Mouse (Mus musculus) lung, adult 2 months (tissue): ENCODE results near the gene Degs2. TPM values are rescaled to one million over a fixed set of nuclear protein-coding genes. Genes with fewer than 3 reads are reported as not detected.

ENCODE experiments used
- DNase-seq: peaks from one replicate; pipeline ENCODE4 v3.0.0; 2022
- H3K4me1 ChIP-seq: fragments of 200-500 bp; 2 replicates; pipeline ENCODE4 v1.6.1; 2011; ENCODE audit warnings: low read length; ENCODE audit not compliant: control insufficient read depth, insufficient read depth
- H3K4me3 ChIP-seq: fragments of 200-500 bp; replicated peaks from 2 replicates; pipeline ENCODE3; 2011; ENCODE audit warnings: low read depth, mild to moderate bottlenecking, control low read depth, low read length; ENCODE audit errors: extremely low read depth
- CTCF ChIP-seq: fragments of 200-500 bp; IDR thresholded peaks from 2 replicates; pipeline ENCODE4 v1.5.1; 2011; ENCODE audit warnings: mild to moderate bottlenecking, low read length, control low read depth; ENCODE audit not compliant: insufficient read depth
- POLR2A ChIP-seq: fragments of 200-500 bp; IDR thresholded peaks from 2 replicates; pipeline ENCODE4 v1.6.1; 2011; ENCODE audit warnings: low read depth, mild to moderate bottlenecking, control low read depth, low read length, borderline replicate concordance; ENCODE audit errors: extremely low read depth
- WGBS: fragments of 180-500 bp; shearing (Covaris S2); methylation state at CpG from one replicate; pipeline ENCODE4 v1.1.7; 2018; 5-methylcytosine and 5-hydroxymethylcytosine counted together
- polyA plus RNA-seq: library from polyadenylated mRNA; depleted of rRNA; stranded (reverse); fragments of >200 nt; gene quantifications from 2 replicates; pipeline ENCODE4 v1.2.3, GENCODE M21; 2012; rRNA removed

Degs2 gene
- polyA plus RNA-seq, 1 experiment: 5.3 TPM

DNA sequence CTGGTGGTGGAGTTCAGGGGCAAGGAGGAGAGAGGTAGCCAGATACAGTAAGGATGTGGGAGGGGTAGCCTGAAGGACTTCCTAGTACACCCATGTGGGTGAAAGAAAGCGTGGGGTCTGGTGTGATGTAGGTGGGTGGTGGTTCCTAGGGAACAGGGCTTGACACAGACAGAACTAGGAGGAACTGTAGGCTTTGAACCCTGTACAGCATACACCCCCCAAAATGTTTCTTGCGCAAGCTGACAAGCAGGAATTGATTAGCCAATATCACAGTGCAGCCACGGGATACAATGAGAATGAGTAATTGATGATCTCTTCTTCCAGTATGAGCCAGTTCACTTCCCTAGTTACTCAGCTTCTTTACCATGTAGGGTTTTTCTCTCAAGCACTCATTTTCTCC lies 63.0 kb downstream of the Degs2 start:
- TF ChIP-seq CTCF (no peak), POLR2A (no peak)
- 76% methylated on average over 3 of the region's 3 CpGs for WGBS
- H3K4me1 ChIP-seq: 0 out of 2 replicates have a peak, but pooled peaks cover 2% of the 10 kb centered on the region
- H3K4me3 ChIP-seq: no peak overlapping the region
- no peak for DNase-seq

DNA sequence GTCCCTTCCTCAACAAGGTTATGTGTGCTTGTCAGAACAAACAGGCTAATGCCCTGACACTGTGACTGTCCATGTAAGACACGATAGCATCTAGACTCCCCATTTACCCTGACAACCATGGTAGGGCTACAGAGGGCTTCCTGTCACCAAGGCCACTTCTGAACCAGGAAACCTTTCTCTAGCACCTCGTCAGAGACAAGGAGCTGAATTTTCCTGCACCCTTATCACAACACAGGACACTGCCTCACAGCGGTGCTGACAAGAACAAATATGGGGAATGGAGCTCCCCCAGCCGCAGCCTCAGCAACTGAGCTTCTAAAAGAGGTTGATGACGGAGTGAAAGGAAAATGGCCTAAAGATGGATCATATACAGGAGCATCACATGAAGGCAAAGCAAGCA lies 64.7 kb downstream of the Degs2 start:
- Histone ChIP-seq H3K4me3 (no peak overlapping the region), H3K4me1 (0 out of 2 replicates have a peak, but pooled peaks cover 2% of the 10 kb centered on the region)
- TF ChIP-seq CTCF: no peak
- TF ChIP-seq POLR2A: no peak
- WGBS: 58% methylated on average over 5 of the region's 5 CpGs
- DNase-seq: no peak

DNA sequence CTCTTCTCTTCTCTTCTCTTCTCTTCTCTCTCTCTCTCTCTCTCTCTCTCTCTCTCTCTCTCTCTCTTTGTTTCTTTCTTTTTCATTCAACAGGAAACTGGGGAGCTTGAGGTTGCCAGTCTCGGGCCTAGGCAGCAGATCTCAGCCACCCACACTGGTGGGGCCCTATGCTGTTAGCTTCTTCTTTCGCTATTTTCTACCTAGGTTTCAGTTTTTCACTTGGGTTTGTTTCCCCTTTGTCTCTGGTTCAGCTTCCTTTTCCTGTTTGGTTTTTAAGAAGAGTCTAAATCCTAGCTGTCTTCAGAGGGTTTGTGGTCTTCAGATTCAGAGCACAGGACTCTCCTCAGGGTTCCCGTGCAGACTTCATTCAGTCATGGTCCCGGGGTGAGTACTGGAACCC lies 66.6 kb downstream of the Degs2 start:
- no peak for TF ChIP-seq POLR2A
- no peak for TF ChIP-seq CTCF
- Histone ChIP-seq H3K4me3 (peak overlapping the region; percentile 36), H3K4me1 (peaks cover 7% of the 10 kb centered on the region)
- 69% methylated on average over 4 of the region's 4 CpGs for WGBS
- no peak for DNase-seq

DNA sequence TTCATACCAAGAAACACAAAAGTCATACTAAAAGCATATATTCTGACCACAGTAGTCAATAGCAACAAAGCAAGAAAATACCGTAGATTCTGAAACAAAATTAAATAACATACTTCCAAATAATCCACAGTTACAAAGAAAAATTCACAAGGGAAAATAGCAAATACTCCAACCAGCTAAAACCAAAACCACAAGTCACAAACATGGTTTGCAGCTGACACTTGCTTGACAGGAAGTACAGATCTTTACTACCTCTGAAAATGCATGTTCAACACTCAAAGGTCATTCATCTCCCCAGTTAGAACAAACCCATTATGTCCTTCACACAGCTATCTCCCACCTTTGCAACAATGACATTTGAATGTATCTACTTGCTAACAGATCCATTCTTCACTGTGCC lies 68.1 kb downstream of the Degs2 start:
- TF ChIP-seq POLR2A (no peak), CTCF (no peak)
- Histone ChIP-seq H3K4me1 (peaks cover 7% of the 10 kb centered on the region), H3K4me3 (no peak overlapping the region)
- WGBS: 86% methylated on average over 1 of the region's 1 CpGs
- no peak for DNase-seq

DNA sequence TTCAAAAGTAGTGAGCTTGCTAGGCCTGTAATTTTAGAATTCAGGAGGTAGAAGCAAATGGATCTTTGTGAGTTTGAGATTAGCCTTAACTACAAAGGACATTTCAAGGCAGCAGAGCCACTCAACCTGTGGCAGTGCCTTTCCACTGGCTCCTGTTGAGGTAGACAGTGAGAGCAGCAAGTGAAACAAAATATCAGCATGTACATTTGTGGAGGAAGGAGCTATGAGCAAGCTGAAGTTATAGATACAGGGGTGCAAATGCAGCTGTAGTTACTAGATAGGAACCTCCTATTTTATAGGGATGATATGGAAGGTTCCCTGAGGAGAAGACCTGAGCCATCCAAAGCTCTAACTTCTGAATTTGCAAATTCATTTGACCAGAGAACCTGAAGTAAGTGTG lies 69.6 kb downstream of the Degs2 start:
- Histone ChIP-seq H3K4me3 (no peak overlapping the region), H3K4me1 (peaks cover 7% of the 10 kb centered on the region)
- TF ChIP-seq CTCF (no peak), POLR2A (no peak)
- DNase-seq: no peak

DNA sequence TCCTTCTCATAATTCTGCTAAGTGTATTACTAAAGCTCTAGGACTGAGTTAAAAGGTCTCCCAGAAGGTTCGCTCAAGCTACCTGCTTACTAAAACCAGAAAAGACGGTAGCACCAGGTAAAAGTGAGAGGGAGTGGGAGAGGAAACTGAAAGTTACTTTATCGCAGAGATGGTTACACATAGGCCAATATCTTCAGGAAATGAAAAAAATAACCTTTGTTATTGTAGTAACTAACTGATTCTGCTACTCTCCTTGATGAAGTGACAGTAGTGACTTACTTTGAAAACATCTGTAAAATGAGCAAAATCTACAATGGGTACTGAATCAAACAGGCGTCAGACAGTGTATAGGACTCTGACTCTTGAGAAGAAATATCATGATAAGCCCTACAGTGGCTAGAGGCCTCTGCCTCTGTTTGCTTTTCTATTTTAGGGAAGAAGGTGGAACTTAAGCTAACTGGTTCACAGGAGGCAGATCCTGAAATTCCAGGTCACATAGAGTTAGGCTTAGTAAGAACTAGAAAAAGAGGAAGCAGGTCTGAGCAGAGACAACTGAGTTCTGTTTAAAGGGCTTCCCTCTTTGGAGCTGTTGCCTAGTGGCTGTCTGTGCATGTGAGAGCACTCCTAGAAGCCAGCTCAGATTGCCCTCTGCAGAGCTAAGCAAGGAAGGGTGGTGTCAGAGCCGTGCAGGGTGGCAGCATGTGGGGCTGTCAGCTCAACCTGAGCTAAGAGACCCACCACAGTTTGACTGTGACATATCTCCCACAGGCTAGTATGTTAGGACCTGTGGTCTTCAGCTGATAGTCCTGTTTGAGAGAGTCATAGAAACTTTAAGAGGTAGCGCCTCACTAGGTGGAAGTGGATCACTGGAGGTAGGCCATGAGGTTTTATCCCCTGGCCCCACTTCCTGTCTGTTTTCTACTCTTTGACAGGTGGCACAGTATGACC lies 71.1 kb downstream of the Degs2 start:
- no peak for DNase-seq
- no peak for TF ChIP-seq POLR2A
- TF ChIP-seq CTCF: no peak

DNA sequence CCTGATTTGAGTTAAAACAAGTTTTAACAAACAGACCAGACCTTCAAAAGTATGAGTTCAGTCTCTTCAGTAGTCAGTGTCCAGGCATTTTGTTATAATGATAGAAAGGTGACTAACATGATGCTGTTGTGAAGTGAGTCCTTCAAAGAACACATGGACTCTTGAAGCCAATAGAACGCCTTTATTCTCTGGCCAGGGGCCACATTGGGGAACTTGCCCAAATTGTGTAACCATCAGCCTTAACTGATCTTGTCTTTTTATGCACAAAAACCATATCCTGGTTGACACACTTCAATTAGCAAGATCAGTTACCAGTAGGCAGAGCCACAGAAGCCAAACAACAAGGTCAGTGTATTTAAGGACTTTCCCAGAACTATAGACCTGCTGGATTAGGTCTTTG lies 72.6 kb downstream of the Degs2 start:
- WGBS: 62% methylated on average over 1 of the region's 1 CpGs
- no peak for DNase-seq
- peaks cover 5% of the 10 kb centered on the region for H3K4me1 ChIP-seq
- H3K4me3 ChIP-seq: no peak overlapping the region
- no peak for TF ChIP-seq POLR2A
- no peak for TF ChIP-seq CTCF

More for the DNA sequence above, 71.1 kb downstream of the Degs2 start:
- no peak overlapping the region for H3K4me3 ChIP-seq
- 68% methylated on average over 6 of the region's 6 CpGs for WGBS
- peaks cover 7% of the 10 kb centered on the region for H3K4me1 ChIP-seq

Other genes starting within 250 kb of the Degs2 start
- gene Evl, start 147.6 kb downstream of the Degs2 start, polyA plus RNA-seq: 51.2 and 65.6 TPM in 2 replicates
- gene Yy1, start 90.7 kb upstream of the Degs2 start, polyA plus RNA-seq: 19.3 and 22.0 TPM in 2 replicates
- 15.1 and 19.0 TPM in 2 replicates for gene Slc25a29, start 133.6 kb upstream of the Degs2 start, polyA plus RNA-seq
- gene Slc25a47, start 133.7 kb upstream of the Degs2 start, polyA plus RNA-seq: 13.7 and 14.7 TPM in 2 replicates
- 15.7 and 18.3 TPM in 2 replicates for gene Wdr25, start 191.3 kb upstream of the Degs2 start, polyA plus RNA-seq
- gene Wars, start 191.9 kb upstream of the Degs2 start, polyA plus RNA-seq: 119 and 127 TPM in 2 replicates